Mouse (Mus musculus): ENCODE measurements around the gene Ptgis.

DNA sequence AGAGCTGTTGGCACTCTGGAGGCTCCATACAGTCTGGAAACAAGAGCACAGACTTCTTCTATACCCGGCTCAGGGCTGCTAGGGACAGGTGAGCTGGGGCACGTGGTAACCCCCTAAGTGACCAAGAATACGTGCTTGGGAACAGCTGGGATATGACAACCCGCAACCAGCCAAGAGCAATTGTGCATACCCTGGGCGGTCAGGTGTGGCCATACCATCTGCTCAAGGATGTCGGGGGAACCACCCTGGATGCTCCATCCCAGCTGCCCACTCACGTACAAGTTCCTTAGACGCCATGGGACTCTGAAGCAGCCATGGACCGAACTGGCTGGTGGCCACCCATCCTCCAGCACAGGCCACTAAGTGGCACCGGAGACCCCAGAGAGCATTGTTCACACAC lies 77.3 kb downstream of the Ptgis start:
- TF ChIP-seq CTCF (conservative IDR thresholded peaks at IDR 0.05; ENCODE audit: low read length) (no peak), NANOG (IDR thresholded peaks at IDR 0.05; ENCODE audit: borderline replicate concordance, low read length) (no peak), POU5F1 (IDR thresholded peaks at IDR 0.05; ENCODE audit: borderline replicate concordance, low read length) (no peak)
